Mouse (Mus musculus): ENCODE measurements around the gene Sgip1. TPM values are rescaled to one million over a fixed set of nuclear protein-coding genes. Genes with fewer than 3 reads are reported as not detected.

The Sgip1 gene
- total and polyA plus RNA-seq, 3 experiments = 0.92 to 5.6 TPM; not detected in 1

- no peaks in the 10 kb centered on the region; a peak in 1 of 4 replicates for H3K36me3 ChIP-seq (ENCODE audit: control insufficient read depth in 1 of 2, insufficient read depth in 2 of 2, low read length in 2 of 2)
- no peak overlapping the region for H3K9ac ChIP-seq (ENCODE audit: control insufficient read depth, low read depth, low read length, poor library complexity, severe bottlenecking)
- no peaks in the 10 kb centered on the region; a peak in 1 of 4 replicates for H3K4me1 ChIP-seq (ENCODE audit: control insufficient read depth in 1 of 2, insufficient read depth in 2 of 2, low read length in 2 of 2)
- H3K79me2 ChIP-seq (ENCODE audit: control insufficient read depth, insufficient read depth, low read length, poor library complexity) = no peaks in the 10 kb centered on the region
- no peak overlapping the region for H3K27ac ChIP-seq (ENCODE audit: control insufficient read depth, low read depth, low read length)
- no peak overlapping the region for H3K4me3 ChIP-seq (ENCODE audit: control insufficient read depth in 1 of 2, insufficient read depth in 1 of 2, low read depth in 2 of 2, low read length in 2 of 2)
- no peak for TF ChIP-seq CHD1 (IDR thresholded peaks at IDR 0.05; ENCODE audit: low read depth, low read length)
- TF ChIP-seq MAZ (IDR thresholded peaks at IDR 0.05; ENCODE audit: low read depth, low read length) = no peak
- no peak for TF ChIP-seq POLR2A (IDR thresholded peaks at IDR 0.05; ENCODE audit: control insufficient read depth in 1 of 2, insufficient read depth in 1 of 2, low read depth in 1 of 2, low read length in 2 of 2, poor library complexity in 1 of 2)
- TF ChIP-seq SMC3 (IDR thresholded peaks at IDR 0.05; ENCODE audit: low read depth, low read length) = no peak
- TF ChIP-seq TBP (IDR thresholded peaks at IDR 0.05; ENCODE audit: low read depth, low read length) = no peak
- no peak for TF ChIP-seq ZKSCAN1 (IDR thresholded peaks at IDR 0.05; ENCODE audit: low read depth, low read length)
- TF ChIP-seq MEF2A (IDR thresholded peaks at IDR 0.05; ENCODE audit: extremely low read depth, insufficient replicate concordance, low read depth, low read length, poor library complexity, severe bottlenecking) = no peak
- TF ChIP-seq RAD21 (IDR thresholded peaks at IDR 0.05; ENCODE audit: low read depth, low read length) = no peak
- no peak for TF ChIP-seq BHLHE40 (IDR thresholded peaks at IDR 0.05; ENCODE audit: borderline replicate concordance, low read depth, low read length)
- TF ChIP-seq UBTF (IDR thresholded peaks at IDR 0.05; ENCODE audit: borderline replicate concordance, insufficient read depth, low read depth, low read length) = no peak
- no peak for TF ChIP-seq MAX (IDR thresholded peaks at IDR 0.05; ENCODE audit: low read length)
- no peak for TF ChIP-seq MYB (IDR thresholded peaks at IDR 0.05; ENCODE audit: low read depth, low read length)
- no peak for TF ChIP-seq NELFE (IDR thresholded peaks at IDR 0.05; ENCODE audit: low read depth, low read length)
- TF ChIP-seq MYC (IDR thresholded peaks at IDR 0.05; ENCODE audit: low read depth, low read length) = no peak
- no peak for TF ChIP-seq HCFC1 (IDR thresholded peaks at IDR 0.05; ENCODE audit: low read depth, low read length)
- TF ChIP-seq RCOR1 (IDR thresholded peaks at IDR 0.05; ENCODE audit: low read depth, low read length) = no peak
- TF ChIP-seq JUND (IDR thresholded peaks at IDR 0.05; ENCODE audit: low read depth, low read length) = no peak
- TF ChIP-seq ZNF384 (IDR thresholded peaks at IDR 0.05; ENCODE audit: low read depth, low read length) = no peak
- no peak for TF ChIP-seq TCF12 (IDR thresholded peaks at IDR 0.05; ENCODE audit: low read depth, low read length)
- TF ChIP-seq USF2 (IDR thresholded peaks at IDR 0.05; ENCODE audit: borderline replicate concordance in 1 of 2, insufficient read depth in 1 of 2, low read depth in 1 of 2, low read length in 2 of 2) = no peak
- H3K27me3 ChIP-seq (ENCODE audit: control insufficient read depth in 1 of 2, insufficient read depth in 2 of 2, low read length in 2 of 2) = peaks cover 0 to 2% of the 10 kb centered on the region in 2 experiments; a peak in 1 of 4 replicates
- no peak for DNase-seq (ENCODE audit: low read depth, low spot score)
- no peaks in the 10 kb centered on the region for H3K9me3 ChIP-seq (replicated peaks; ENCODE audit: insufficient read depth, low read length)
Observed at GRCm38 (mm10) chr4:102981709-102982108, 240.6 kb downstream of the Sgip1 start.

DNA sequence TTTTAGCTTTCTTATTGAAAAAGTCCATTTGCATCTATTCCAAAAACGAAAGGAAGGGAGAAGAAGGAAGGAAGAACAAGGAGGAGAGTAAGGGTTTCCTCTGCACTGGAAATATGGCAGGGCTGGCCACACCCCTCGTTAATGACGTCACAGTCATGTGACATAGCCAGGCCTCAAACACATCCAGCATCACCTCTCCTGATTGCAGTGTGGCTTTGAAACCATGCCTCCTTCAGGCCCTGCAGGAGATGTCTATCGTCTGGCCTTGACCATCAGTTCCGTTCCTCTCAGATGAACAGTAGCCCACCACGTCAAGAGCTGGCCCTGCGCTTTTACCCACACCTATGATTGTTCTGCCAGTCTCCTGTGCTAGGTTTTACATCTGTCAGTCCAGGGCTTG lies 245.1 kb downstream of the Sgip1 start:
- Histone ChIP-seq H3K4me3 (ENCODE audit: control insufficient read depth in 1 of 2, insufficient read depth in 1 of 2, low read depth in 2 of 2, low read length in 2 of 2) (peak overlapping the region in 1 of 2 experiments; percentile 11; a peak in 1 of 4 replicates), H3K27ac (ENCODE audit: control insufficient read depth, low read depth, low read length) (no peak overlapping the region), H3K79me2 (ENCODE audit: control insufficient read depth, insufficient read depth, low read length, poor library complexity) (no peaks in the 10 kb centered on the region), H3K9ac (ENCODE audit: control insufficient read depth, low read depth, low read length, poor library complexity, severe bottlenecking) (no peak overlapping the region), H3K27me3 (ENCODE audit: control insufficient read depth in 1 of 2, insufficient read depth in 2 of 2, low read length in 2 of 2) (0 out of 4 replicates have a peak, but pooled peaks cover 0 to 2% of the 10 kb centered on the region in 2 experiments), H3K36me3 (ENCODE audit: control insufficient read depth in 1 of 2, insufficient read depth in 2 of 2, low read length in 2 of 2) (no peaks in the 10 kb centered on the region; a peak in 1 of 4 replicates), H3K4me1 (ENCODE audit: control insufficient read depth in 1 of 2, insufficient read depth in 2 of 2, low read length in 2 of 2) (no peaks in the 10 kb centered on the region; a peak in 1 of 4 replicates), H3K9me3 (replicated peaks; ENCODE audit: insufficient read depth, low read length) (no peaks in the 10 kb centered on the region)
- TF ChIP-seq NELFE (IDR thresholded peaks at IDR 0.05; ENCODE audit: low read depth, low read length) (no peak), TCF12 (IDR thresholded peaks at IDR 0.05; ENCODE audit: low read depth, low read length) (no peak), POLR2A (IDR thresholded peaks at IDR 0.05; ENCODE audit: control insufficient read depth in 1 of 2, insufficient read depth in 1 of 2, low read depth in 1 of 2, low read length in 2 of 2, poor library complexity in 1 of 2) (no peak), USF1 (IDR thresholded peaks at IDR 0.05; ENCODE audit: low read depth, low read length) (peak; percentile 87), USF2 (IDR thresholded peaks at IDR 0.05; ENCODE audit: borderline replicate concordance in 1 of 2, insufficient read depth in 1 of 2, low read depth in 1 of 2, low read length in 2 of 2) (peak in 1 of 2 experiments; percentile 50; a peak in 1 of 4 replicates), ZC3H11A (IDR thresholded peaks at IDR 0.05; ENCODE audit: low read depth, low read length) (no peak), MAX (IDR thresholded peaks at IDR 0.05; ENCODE audit: low read length) (0 out of 2 replicates have a peak, but pooled peaks have one; percentile 37), MXI1 (IDR thresholded peaks at IDR 0.05; ENCODE audit: low read depth, low read length) (no peak), POLR2AphosphoS5 (IDR thresholded peaks at IDR 0.05; ENCODE audit: borderline replicate concordance, low read depth, low read length) (no peak)
- peak; percentile 58 for DNase-seq (ENCODE audit: low read depth, low spot score)
